Mouse (Mus musculus) heart, embryonic 14.5 days (tissue): ENCODE data around the gene Gast. TPM values are rescaled to one million over a fixed set of nuclear protein-coding genes. Genes with fewer than 3 reads are reported as not detected.
A peak's percentile ranks its signal among the peaks of the same experiment; 100 is the strongest.

Experiments used
- ATAC-seq: fragments of 200-750 bp; cut with Nextera tagmentation; 2 replicates; pipeline ENCODE4 v1.8.0; 2017; ENCODE audit warnings: low read depth, moderate TSS enrichment; ENCODE audit not compliant: insufficient number of reproducible peaks, insufficient read depth, low FRiP score
- H3K27ac ChIP-seq, 2 experiments: fragments of 200-500 bp in 1 of 2; fragments of 300-500 bp in 1 of 2; sonication (generic) in 1 of 2; replicated peaks in 1 of 2; 2 replicates each; pipeline ENCODE4 v1.5.1; 2012 to 2014; ENCODE audit warnings: low read depth in 2 of 2, low read length in 2 of 2, control low read depth in 1 of 2, mild to moderate bottlenecking in 1 of 2, mixed read lengths in 1 of 2; ENCODE audit not compliant: control insufficient read depth in 1 of 2, insufficient read depth in 1 of 2
- H3K27me3 ChIP-seq: fragments of 300-500 bp; sonication (generic); 2 replicates; pipeline ENCODE4 v1.6.1; 2014; ENCODE audit warnings: mild to moderate bottlenecking, low read length, control low read depth; ENCODE audit not compliant: control insufficient read depth, insufficient read depth
- H3K36me3 ChIP-seq: fragments of 300-500 bp; sonication (generic); 2 replicates; pipeline ENCODE4 v1.6.1; 2014; ENCODE audit warnings: mild to moderate bottlenecking, control low read depth, low read length, mixed read lengths; ENCODE audit not compliant: control insufficient read depth, insufficient read depth
- H3K4me1 ChIP-seq, 2 experiments: fragments of 200-500 bp in 1 of 2; fragments of 300-500 bp in 1 of 2; sonication (generic) in 1 of 2; 2 replicates each; pipeline ENCODE4 v1.6.1; 2012 to 2014; ENCODE audit warnings: low read length in 2 of 2, control low read depth in 1 of 2, mixed read lengths in 1 of 2; ENCODE audit not compliant: control insufficient read depth in 2 of 2, insufficient read depth in 2 of 2
- H3K4me2 ChIP-seq: fragments of 300-500 bp; sonication (generic); 2 replicates; pipeline ENCODE4 v1.6.1; 2014; ENCODE audit warnings: mild to moderate bottlenecking, low read length
- H3K4me3 ChIP-seq, 2 experiments: fragments of 200-500 bp in 1 of 2; fragments of 300-500 bp in 1 of 2; sonication (generic) in 1 of 2; 2 replicates each; pipeline ENCODE4 v1.5.1; 2012 to 2014; ENCODE audit warnings: low read length in 2 of 2, mild to moderate bottlenecking in 2 of 2, control low read depth in 1 of 2, low read depth in 1 of 2, moderate library complexity in 1 of 2; ENCODE audit not compliant: control insufficient read depth in 1 of 2, insufficient read depth in 1 of 2
- H3K9ac ChIP-seq: fragments of 300-500 bp; sonication (generic); 2 replicates; pipeline ENCODE4 v1.6.1; 2014; ENCODE audit warnings: mild to moderate bottlenecking, low read length
- H3K9me3 ChIP-seq: fragments of 300-500 bp; sonication (generic); 2 replicates; pipeline ENCODE4 v1.6.1; 2016; ENCODE audit warnings: low read length, control low read depth; ENCODE audit not compliant: control insufficient read depth
- WGBS: fragments of 180-500 bp; shearing (Covaris S2); extraction: QIAGEN DNeasy Blood & Tissue Kit; methylation state at CpG from one replicate; pipeline ENCODE4 v1.1.7; 2014; 5-methylcytosine and 5-hydroxymethylcytosine counted together
- polyA plus RNA-seq: library from polyadenylated mRNA; unstranded; fragments of >200 nt; fragmentation: Nextera tagmentation; extraction: Ambion mirVana; gene quantifications from 2 replicates; pipeline ENCODE4 v1.2.1, GENCODE M21; 2014

The Gast gene
- polyA plus RNA-seq, 1 experiment from 2014 or later, result not detected

GRCm38 (mm10) chr11:100369145-100369544 is 34.9 kb downstream of the Gast start:
- Histone ChIP-seq H3K36me3 (peaks cover 54% of the 10 kb centered on the region), H3K9me3 (no peaks in the 10 kb centered on the region), H3K27me3 (no peaks in the 10 kb centered on the region), H3K4me3 (no peak overlapping the region), H3K27ac (no peak overlapping the region), H3K9ac (no peak overlapping the region), H3K4me2 (no peak overlapping the region), H3K4me1 (no peaks in the 10 kb centered on the region)
- 53% methylated on average over 7 of the region's 7 CpGs for WGBS
- ATAC-seq, result no peak

- Histone ChIP-seq H3K4me2 (no peak overlapping the region), H3K9ac (no peak overlapping the region), H3K4me3 (no peak overlapping the region), H3K4me1 (no peaks in the 10 kb centered on the region), H3K27ac (no peak overlapping the region), H3K36me3 (peaks cover 60% of the 10 kb centered on the region), H3K9me3 (no peaks in the 10 kb centered on the region), H3K27me3 (no peaks in the 10 kb centered on the region)
- WGBS, result 50% methylated on average over 8 of the region's 8 CpGs
- ATAC-seq, result no peak
Measured at GRCm38 (mm10) chr11:100369822-100370221, 35.6 kb downstream of the Gast start.

GRCm38 (mm10) chr11:100371981-100372558 is 37.9 kb downstream of the Gast start:
- peaks cover 83% of the 10 kb centered on the region for H3K36me3 ChIP-seq
- H3K27ac ChIP-seq, result no peak overlapping the region
- no peak overlapping the region for H3K4me2 ChIP-seq
- 84% methylated on average over 7 of the region's 8 CpGs for WGBS
- H3K27me3 ChIP-seq, result no peaks in the 10 kb centered on the region
- H3K9ac ChIP-seq, result no peak overlapping the region
- H3K9me3 ChIP-seq, result no peaks in the 10 kb centered on the region
- H3K4me3 ChIP-seq, result no peak overlapping the region
- no peak for ATAC-seq
- no peaks in the 10 kb centered on the region for H3K4me1 ChIP-seq

- WGBS, result 80% methylated on average over 9 of the region's 9 CpGs
Measured at GRCm38 (mm10) chr11:100375127-100375526, 40.9 kb downstream of the Gast start.

GRCm38 (mm10) chr11:100376005-100376404 is 41.8 kb downstream of the Gast start:
- no peaks in the 10 kb centered on the region for H3K9me3 ChIP-seq
- H3K4me3 ChIP-seq, result no peak overlapping the region
- 66% methylated on average over 4 of the region's 4 CpGs for WGBS
- no peaks in the 10 kb centered on the region for H3K27me3 ChIP-seq
- H3K9ac ChIP-seq, result no peak overlapping the region
- no peak overlapping the region for H3K27ac ChIP-seq
- H3K4me2 ChIP-seq, result no peak overlapping the region
- ATAC-seq, result no peak
- H3K36me3 ChIP-seq, result peaks cover 99% of the 10 kb centered on the region
- H3K4me1 ChIP-seq, result no peaks in the 10 kb centered on the region

More at GRCm38 (mm10) chr11:100375127-100375526, 40.9 kb downstream of the Gast start:
- Histone ChIP-seq H3K27ac (0 out of 4 replicates have a peak overlapping the region, but pooled peaks of 1 of the 2 experiments have one; percentile 24), H3K4me3 (no peak overlapping the region), H3K9ac (no peak overlapping the region), H3K4me2 (no peak overlapping the region), H3K9me3 (no peaks in the 10 kb centered on the region), H3K4me1 (no peaks in the 10 kb centered on the region), H3K27me3 (no peaks in the 10 kb centered on the region), H3K36me3 (peaks cover 99% of the 10 kb centered on the region)
- no peak for ATAC-seq

- H3K9me3 ChIP-seq, result no peaks in the 10 kb centered on the region
- H3K9ac ChIP-seq, result no peak overlapping the region
- H3K4me2 ChIP-seq, result no peak overlapping the region
- ATAC-seq, result no peak
- peaks cover 99% of the 10 kb centered on the region for H3K36me3 ChIP-seq
- 90% methylated on average over 21 of the region's 21 CpGs for WGBS
- no peaks in the 10 kb centered on the region for H3K27me3 ChIP-seq
- no peak overlapping the region for H3K4me3 ChIP-seq
- H3K4me1 ChIP-seq, result no peaks in the 10 kb centered on the region
- no peak overlapping the region for H3K27ac ChIP-seq
Measured at GRCm38 (mm10) chr11:100376746-100377389, 42.7 kb downstream of the Gast start.

GRCm38 (mm10) chr11:100377989-100378388 is 43.8 kb downstream of the Gast start:
- 92% methylated on average over 14 of the region's 14 CpGs for WGBS
- Histone ChIP-seq H3K9me3 (no peaks in the 10 kb centered on the region), H3K4me2 (no peak overlapping the region), H3K4me1 (no peaks in the 10 kb centered on the region), H3K4me3 (no peak overlapping the region), H3K9ac (no peak overlapping the region), H3K27ac (no peak overlapping the region), H3K27me3 (no peaks in the 10 kb centered on the region), H3K36me3 (peaks cover 99% of the 10 kb centered on the region)
- ATAC-seq, result no peak

GRCm38 (mm10) chr11:100378446-100378845 is 44.2 kb downstream of the Gast start:
- Histone ChIP-seq H3K27me3 (no peaks in the 10 kb centered on the region), H3K4me1 (no peaks in the 10 kb centered on the region)

More at GRCm38 (mm10) chr11:100378446-100378845, 44.2 kb downstream of the Gast start:
- no peak overlapping the region for H3K9ac ChIP-seq
- H3K27ac ChIP-seq, result no peak overlapping the region
- no peak for ATAC-seq
- H3K4me2 ChIP-seq, result no peak overlapping the region
- no peaks in the 10 kb centered on the region for H3K9me3 ChIP-seq
- peaks cover 99% of the 10 kb centered on the region for H3K36me3 ChIP-seq
- WGBS, result 92% methylated on average over 5 of the region's 5 CpGs
- no peak overlapping the region for H3K4me3 ChIP-seq
